Mouse (Mus musculus) MEL (cell line): Measurements from ENCODE around the gene Tert. TPM values are rescaled to one million over a fixed set of nuclear protein-coding genes. Genes with fewer than 3 reads are reported as not detected.

Experiments
- DNase-seq: peaks from one replicate; pipeline ENCODE4 v3.0.0; 2011; ENCODE audit warnings: low read depth, low spot score
- H3K27ac ChIP-seq: 2 replicates; pipeline ENCODE4 v1.5.1; 2012; ENCODE audit warnings: low read depth, mild to moderate bottlenecking, control low read depth, low read length, moderate library complexity; ENCODE audit not compliant: control insufficient read depth
- H3K27me3 ChIP-seq, 2 experiments: fragments of 150-350 bp in 1 of 2; sonication (generic) in 1 of 2; 2 replicates each; pipeline ENCODE4 v1.6.1; 2012; ENCODE audit warnings: low read length in 2 of 2, mild to moderate bottlenecking in 2 of 2, improper control_type of control experiment in 1 of 2, moderate library complexity in 1 of 2; ENCODE audit not compliant: insufficient read depth in 2 of 2, control insufficient read depth in 1 of 2
- H3K36me3 ChIP-seq, 2 experiments: 2 replicates each; pipeline ENCODE4 v1.6.1; 2012 to 2014; ENCODE audit warnings: low read length in 2 of 2, improper control_type of control experiment in 1 of 2, inconsistent platforms in 1 of 2, mild to moderate bottlenecking in 1 of 2; ENCODE audit not compliant: insufficient read depth in 2 of 2, control insufficient read depth in 1 of 2
- H3K4me1 ChIP-seq, 2 experiments: fragments of 150-350 bp in 1 of 2; sonication (generic) in 1 of 2; 2 replicates each; pipeline ENCODE4 v1.6.1; 2012; ENCODE audit warnings: low read length in 2 of 2, improper control_type of control experiment in 1 of 2, mild to moderate bottlenecking in 1 of 2; ENCODE audit not compliant: insufficient read depth in 2 of 2, control insufficient read depth in 1 of 2
- H3K4me3 ChIP-seq, 2 experiments: fragments of 150-350 bp in 1 of 2; sonication (generic) in 1 of 2; 2 replicates each; pipeline ENCODE4 v1.5.1; 2012; ENCODE audit warnings: low read depth in 2 of 2, low read length in 2 of 2, mild to moderate bottlenecking in 2 of 2, moderate library complexity in 2 of 2, control low read depth in 1 of 2, improper control_type of control experiment in 1 of 2; ENCODE audit not compliant: control insufficient read depth in 1 of 2, insufficient read depth in 1 of 2
- H3K79me2 ChIP-seq: 2 replicates; pipeline ENCODE4 v1.6.1; 2012; ENCODE audit warnings: mild to moderate bottlenecking, low read length, moderate library complexity; ENCODE audit not compliant: control insufficient read depth, poor library complexity, insufficient read depth
- H3K9ac ChIP-seq: 2 replicates; pipeline ENCODE4 v1.6.1; 2012; ENCODE audit warnings: low read depth, mild to moderate bottlenecking, control low read depth, low read length, moderate library complexity; ENCODE audit not compliant: control insufficient read depth, poor library complexity, severe bottlenecking
- H3K9me3 ChIP-seq: fragments of 150-350 bp; sonication (generic); replicated peaks from 2 replicates; pipeline ENCODE4 v1.6.1; 2012; ENCODE audit warnings: mild to moderate bottlenecking, low read length, improper control_type of control experiment, moderate library complexity; ENCODE audit not compliant: insufficient read depth
- BHLHE40 ChIP-seq: IDR thresholded peaks from 2 replicates; pipeline ENCODE4 v1.6.1; 2012; ENCODE audit warnings: low read depth, mild to moderate bottlenecking, inconsistent platforms, low read length, improper control_type of control experiment, borderline replicate concordance
- CHD1 ChIP-seq: IDR thresholded peaks from 2 replicates; pipeline ENCODE4 v1.6.1; 2012; ENCODE audit warnings: low read depth, mild to moderate bottlenecking, inconsistent platforms, low read length, improper control_type of control experiment
- CTCF ChIP-seq, 3 experiments: IDR thresholded peaks in 2 of 3; conservative IDR thresholded peaks in 1 of 3; 2 replicates each; pipeline ENCODE4 v1.5.1; 2011 to 2012; ENCODE audit warnings: low read length in 3 of 3, low read depth in 2 of 3, mild to moderate bottlenecking in 2 of 3, improper control_type of control experiment in 1 of 3, inconsistent platforms in 1 of 3, mixed read lengths in 1 of 3, moderate library complexity in 1 of 3; ENCODE audit not compliant: control insufficient read depth in 1 of 3, insufficient read depth in 1 of 3, poor library complexity in 1 of 3, severe bottlenecking in 1 of 3
- E2F4 ChIP-seq: IDR thresholded peaks from 2 replicates; pipeline ENCODE4 v1.6.1; 2011; ENCODE audit warnings: low read depth, low read length, improper control_type of control experiment, borderline replicate concordance
- ELF1 ChIP-seq: IDR thresholded peaks from 2 replicates; pipeline ENCODE4 v1.6.1; 2014; ENCODE audit warnings: low read depth, mild to moderate bottlenecking, inconsistent platforms, low read length, improper control_type of control experiment, moderate library complexity
- EP300 ChIP-seq, 2 experiments: IDR thresholded peaks; 2 replicates each; pipeline ENCODE4 v1.6.1; 2011; ENCODE audit warnings: improper control_type of control experiment in 2 of 2, low read length in 2 of 2, low read depth in 1 of 2, mild to moderate bottlenecking in 1 of 2
- ETS1 ChIP-seq: IDR thresholded peaks from 2 replicates; pipeline ENCODE4 v1.6.1; 2012; ENCODE audit warnings: low read depth, mild to moderate bottlenecking, inconsistent platforms, low read length, improper control_type of control experiment, moderate library complexity
- HCFC1 ChIP-seq: IDR thresholded peaks from 2 replicates; pipeline ENCODE4 v1.6.1; 2012; ENCODE audit warnings: low read depth, mild to moderate bottlenecking, inconsistent platforms, low read length, improper control_type of control experiment, moderate library complexity
- JUND ChIP-seq: IDR thresholded peaks from 2 replicates; pipeline ENCODE4 v1.6.1; 2011; ENCODE audit warnings: low read depth, mild to moderate bottlenecking, improper control_type of control experiment, low read length
- KAT2A ChIP-seq: conservative IDR thresholded peaks from 2 replicates; pipeline ENCODE4 v1.6.1; 2012; ENCODE audit warnings: low read depth, low read length, improper control_type of control experiment, inconsistent platforms
- MAFK ChIP-seq: IDR thresholded peaks from 2 replicates; pipeline ENCODE4 v1.6.1; 2011; ENCODE audit warnings: low read depth, mild to moderate bottlenecking, low read length, improper control_type of control experiment, borderline replicate concordance
- MAZ ChIP-seq: IDR thresholded peaks from 2 replicates; pipeline ENCODE4 v1.6.1; 2012; ENCODE audit warnings: low read depth, mild to moderate bottlenecking, inconsistent platforms, low read length, improper control_type of control experiment
- MXI1 ChIP-seq: IDR thresholded peaks from 2 replicates; pipeline ENCODE4 v1.6.1; 2011; ENCODE audit warnings: mild to moderate bottlenecking, low read depth, low read length, improper control_type of control experiment
- NELFE ChIP-seq: IDR thresholded peaks from 2 replicates; pipeline ENCODE4 v1.6.1; 2011; ENCODE audit warnings: low read depth, low read length, improper control_type of control experiment
- NRF1 ChIP-seq: IDR thresholded peaks from 2 replicates; pipeline ENCODE4 v1.6.1; 2014; ENCODE audit warnings: low read depth, mild to moderate bottlenecking, inconsistent platforms, low read length, improper control_type of control experiment, moderate library complexity; ENCODE audit not compliant: poor library complexity, insufficient read depth, severe bottlenecking
- POLR2AphosphoS2 ChIP-seq: IDR thresholded peaks from 2 replicates; pipeline ENCODE4 v1.6.1; 2011; ENCODE audit warnings: low read length, improper control_type of control experiment
- POLR2AphosphoS5 ChIP-seq: IDR thresholded peaks from 2 replicates; pipeline ENCODE4 v1.6.1; 2012; ENCODE audit warnings: low read depth, borderline replicate concordance, mild to moderate bottlenecking, inconsistent platforms, low read length, moderate library complexity, mixed read lengths
- RAD21 ChIP-seq: IDR thresholded peaks from 2 replicates; pipeline ENCODE4 v1.6.1; 2011; ENCODE audit warnings: mild to moderate bottlenecking, low read depth, low read length, improper control_type of control experiment
- SIN3A ChIP-seq: IDR thresholded peaks from 2 replicates; pipeline ENCODE4 v1.6.1; 2012; ENCODE audit warnings: low read length, improper control_type of control experiment, inconsistent platforms
- SMC3 ChIP-seq: IDR thresholded peaks from 2 replicates; pipeline ENCODE4 v1.6.1; 2011; ENCODE audit warnings: low read depth, low read length, improper control_type of control experiment
- TAL1 ChIP-seq: IDR thresholded peaks from 2 replicates; pipeline ENCODE4 v1.6.1; 2012; ENCODE audit warnings: mild to moderate bottlenecking, inconsistent platforms, low read length, moderate library complexity, mixed read lengths
- TBP ChIP-seq: IDR thresholded peaks from 2 replicates; pipeline ENCODE4 v1.8.0; 2011; ENCODE audit warnings: low read depth, low read length, improper control_type of control experiment
- USF1 ChIP-seq: IDR thresholded peaks from 2 replicates; pipeline ENCODE4 v1.6.1; 2014; ENCODE audit warnings: low read depth, mild to moderate bottlenecking, inconsistent platforms, low read length, improper control_type of control experiment, moderate library complexity
- USF2 ChIP-seq, 2 experiments: IDR thresholded peaks; 2 replicates each; pipeline ENCODE4 v1.6.1; 2011 to 2012; ENCODE audit warnings: improper control_type of control experiment in 2 of 2, low read length in 2 of 2, borderline replicate concordance in 1 of 2, inconsistent platforms in 1 of 2, low read depth in 1 of 2, mild to moderate bottlenecking in 1 of 2; ENCODE audit not compliant: insufficient read depth in 1 of 2
- ZC3H11A ChIP-seq: IDR thresholded peaks from 2 replicates; pipeline ENCODE4 v1.6.1; 2012; ENCODE audit warnings: low read depth, mild to moderate bottlenecking, inconsistent platforms, low read length, improper control_type of control experiment
- ZKSCAN1 ChIP-seq: IDR thresholded peaks from 2 replicates; pipeline ENCODE4 v1.6.1; 2012; ENCODE audit warnings: low read depth, mild to moderate bottlenecking, inconsistent platforms, low read length, improper control_type of control experiment, moderate library complexity
- ZMIZ1 ChIP-seq: IDR thresholded peaks from 2 replicates; pipeline ENCODE4 v1.6.1; 2012; ENCODE audit warnings: low read depth, mild to moderate bottlenecking, inconsistent platforms, low read length, improper control_type of control experiment, moderate library complexity
- polyA plus RNA-seq, 2 experiments: library from polyadenylated mRNA; stranded (reverse) in 1 of 2; unstranded in 1 of 2; fragments of >175 nt in 1 of 2; fragments of >200 nt in 1 of 2; gene quantifications; 2 replicates each; pipeline versions ENCODE4 v1.2.1 to v1.2.4; 2012; ENCODE audit warnings: low replicate concordance in 2 of 2, low read depth in 1 of 2; ENCODE audit not compliant: insufficient read length in 2 of 2, insufficient read depth in 1 of 2, missing spikeins in 1 of 2
- total RNA-seq: library from RNA; depleted of rRNA; stranded (reverse); fragments of 300-350 nt; gene quantifications from 2 replicates; pipeline ENCODE4 v1.2.3, GENCODE M21; 2012

The Tert gene
- total and polyA plus RNA-seq, 3 experiments: 1.2 to 2.0 TPM; not detected in 1

- TF ChIP-seq EP300 (IDR thresholded peaks at IDR 0.05; ENCODE audit: low read depth in 1 of 2, low read length in 2 of 2) (no peak), MAZ (no peak), CHD1 (no peak), TAL1 (no peak), RAD21 (peak; percentile 35), ZMIZ1 (no peak), MXI1 (peak; percentile 47; the same call in 1 of the 2 replicates), JUND (no peak), ZKSCAN1 (no peak), USF1 (no peak), POLR2AphosphoS2 (no peak), ZC3H11A (0 out of 2 replicates have a peak, but pooled peaks have one; percentile 30)
Observed at GRCm38 (mm10) chr13:73620637-73621036, 6.1 kb upstream of the Tert start (continued).

- DNase-seq: no peak
- no peak overlapping the region for H3K9ac ChIP-seq
- H3K36me3 ChIP-seq: peaks cover 0 to 6% of the 10 kb centered on the region in 2 experiments; a peak in 2 of 4 replicates
- no peak overlapping the region for H3K27ac ChIP-seq
- H3K27me3 ChIP-seq: no peaks in the 10 kb centered on the region
- peak overlapping the region; percentile 70 to 77 for H3K4me3 ChIP-seq
- H3K9me3 ChIP-seq: no peaks in the 10 kb centered on the region
- TF ChIP-seq RAD21: peak; percentile 39; the same call in 1 of the 2 replicates
- no peak for TF ChIP-seq NELFE
- TF ChIP-seq, all 39 proteins: peak for 1
- Histone ChIP-seq H3K79me2 (no peaks in the 10 kb centered on the region), H3K4me1 (peaks cover 0 to 24% of the 10 kb centered on the region in 2 experiments; a peak in 2 of 4 replicates)
Observed at GRCm38 (mm10) chr13:73626410-73626744, 334 bp upstream of the Tert start.

GRCm38 (mm10) chr13:73628586-73629113 lies 1.9 kb downstream of the Tert start:
- peak; percentile 64 for DNase-seq
- TF ChIP-seq ZMIZ1 (no peak), SIN3A (0 out of 2 replicates have a peak, but pooled peaks have one; percentile 30), ZKSCAN1 (no peak), CHD1 (no peak), KAT2A (no peak), NELFE (no peak), RAD21 (no peak), TBP (no peak), JUND (no peak), MAZ (peak; percentile 50; the same call in 1 of the 2 replicates), NRF1 (no peak), USF1 (no peak), ELF1 (no peak), BHLHE40 (no peak), SMC3 (no peak), MAFK (no peak), CTCF (IDR thresholded peaks at IDR 0.05 in 2 of 3, conservative IDR thresholded peaks at IDR 0.05 in 1 of 3; ENCODE audit: control insufficient read depth in 1 of 3, insufficient read depth in 1 of 3, low read depth in 2 of 3, low read length in 3 of 3, poor library complexity in 1 of 3, severe bottlenecking in 1 of 3) (no peak), USF2 (IDR thresholded peaks at IDR 0.05; ENCODE audit: borderline replicate concordance in 1 of 2, insufficient read depth in 1 of 2, low read depth in 1 of 2, low read length in 2 of 2) (no peak), HCFC1 (no peak), ETS1 (peak; percentile 46; the same call in 1 of the 2 replicates), MXI1 (peak; percentile 25; the same call in 1 of the 2 replicates), POLR2AphosphoS5 (no peak), E2F4 (no peak)

More at GRCm38 (mm10) chr13:73628586-73629113, 1.9 kb downstream of the Tert start:
- Histone ChIP-seq H3K9ac (no peak overlapping the region; the same call in 1 of the 2 replicates), H3K4me3 (peak overlapping the region in 1 of 2 experiments; percentile 17; a peak in 1 of 4 replicates), H3K27me3 (no peaks in the 10 kb centered on the region), H3K79me2 (no peaks in the 10 kb centered on the region), H3K27ac (no peak overlapping the region), H3K9me3 (no peaks in the 10 kb centered on the region), H3K4me1 (peaks cover 0 to 24% of the 10 kb centered on the region in 2 experiments; a peak in 2 of 4 replicates), H3K36me3 (peaks cover 0 to 6% of the 10 kb centered on the region in 2 experiments; a peak in 2 of 4 replicates)
